Mouse (Mus musculus): ENCODE results near the gene Trmt11.
"Not testable (repeated sequence)": the region's sequence is repeated elsewhere in the genome, so short reads cannot be mapped to it uniquely, and the experiment has no call there.

The Trmt11 gene

DNA sequence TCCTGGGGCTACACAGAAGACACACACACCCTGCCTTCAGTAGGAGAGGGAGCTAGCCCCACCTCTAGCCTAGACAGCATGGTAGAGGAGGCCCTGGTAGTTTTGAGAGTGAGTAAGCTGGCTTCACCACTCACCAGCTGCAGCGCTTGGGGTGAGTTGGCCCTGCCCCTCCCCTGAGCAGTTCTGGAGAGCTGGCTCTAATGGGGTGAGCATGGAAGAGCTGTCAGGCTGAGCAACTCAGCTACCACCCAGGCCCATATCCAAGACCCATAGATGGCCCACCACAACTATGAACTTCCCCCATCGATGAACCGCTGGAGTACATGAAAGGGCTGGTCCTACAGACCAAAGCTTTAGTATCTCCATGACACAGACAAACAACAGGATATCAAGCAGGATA, 35.9 kb downstream of the Trmt11 start:
- DNase-seq (ENCODE audit: low read depth in 1 of 2, low spot score in 2 of 2): no peak

DNA sequence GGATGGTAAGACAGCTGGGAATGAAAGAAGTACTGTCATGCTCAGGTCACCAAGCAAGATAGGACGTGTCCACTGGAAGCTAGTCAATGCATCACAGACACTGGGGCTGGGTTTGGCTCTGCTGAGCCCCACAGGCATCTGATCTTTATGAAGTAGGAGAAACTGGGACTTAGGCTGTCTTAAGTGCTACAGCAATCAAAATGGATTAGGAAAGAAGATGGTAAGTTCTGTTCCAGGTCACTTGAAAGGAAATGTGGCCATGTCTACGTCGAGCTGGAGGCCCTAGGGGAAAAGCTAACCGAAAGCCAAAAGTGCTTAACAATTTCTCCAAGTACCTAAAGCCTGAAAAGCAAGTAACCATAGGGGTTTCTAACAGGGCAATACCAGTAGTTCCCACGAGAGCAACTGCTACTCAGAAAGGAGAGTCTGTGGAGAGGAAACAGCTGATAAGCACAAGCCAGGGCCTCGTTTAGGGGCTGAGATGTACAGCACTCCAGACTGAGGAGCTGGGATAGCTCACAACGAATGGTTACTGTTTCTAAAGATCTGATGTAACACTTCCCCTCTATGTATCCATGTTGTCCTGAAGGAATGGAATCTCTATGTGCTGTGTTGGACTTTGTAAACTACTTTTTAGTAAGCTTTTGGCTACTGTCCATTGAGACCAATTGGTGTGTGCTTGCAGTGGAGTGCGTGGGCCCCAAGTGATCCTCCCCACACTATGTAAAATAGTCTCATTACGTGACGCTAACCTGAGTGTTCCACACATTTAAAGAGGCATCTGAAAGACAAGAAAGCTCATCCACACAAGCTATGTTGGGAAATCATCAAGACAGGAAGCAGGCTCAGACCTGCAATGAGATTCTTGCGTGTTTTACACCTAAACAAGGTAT, 44.6 kb downstream of the Trmt11 start:
- no peak for DNase-seq (ENCODE audit: low read depth in 1 of 2, low spot score in 2 of 2)

DNA sequence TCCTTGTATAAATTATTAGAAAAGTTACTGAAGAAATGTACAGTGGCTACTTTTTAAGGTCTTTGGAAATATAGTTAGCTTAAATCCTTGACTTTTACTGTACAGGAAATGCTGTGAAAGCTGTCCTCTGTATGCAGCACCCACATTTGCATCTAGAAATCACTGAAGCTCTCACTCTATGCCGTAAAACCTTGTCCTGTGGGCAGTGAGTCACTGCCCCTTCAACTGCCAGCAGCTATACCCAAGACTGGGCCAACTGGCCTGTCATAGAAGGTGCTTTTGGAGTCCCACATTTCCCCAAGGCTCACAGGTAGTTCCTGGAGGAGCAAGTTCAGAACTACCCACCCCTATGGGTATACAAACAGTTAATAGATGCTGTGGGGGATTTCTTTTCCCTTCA, 48.2 kb downstream of the Trmt11 start:
- DNase-seq (ENCODE audit: low read depth in 1 of 2, low spot score in 2 of 2): no peak

DNA sequence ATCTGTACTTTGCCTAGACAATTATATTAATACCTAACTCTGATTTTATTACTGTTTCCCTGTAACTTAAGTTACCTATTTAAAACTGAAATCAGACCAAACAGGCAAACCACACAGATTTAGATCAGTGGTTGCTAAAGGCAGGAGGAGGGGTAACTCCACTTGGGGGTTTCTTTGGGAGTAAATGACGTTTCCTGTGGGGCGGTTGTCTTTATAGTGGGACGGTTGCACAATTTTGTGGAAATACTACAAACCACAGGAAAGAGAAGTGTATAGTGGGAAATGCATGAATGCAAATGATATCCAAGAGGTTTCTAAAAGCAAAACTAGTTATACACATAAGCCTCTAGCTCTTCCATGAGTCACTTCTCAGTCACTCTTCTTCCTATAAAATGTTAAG, 50.6 kb downstream of the Trmt11 start:
- DNase-seq (ENCODE audit: low read depth in 1 of 2, low spot score in 2 of 2): no peak

DNA sequence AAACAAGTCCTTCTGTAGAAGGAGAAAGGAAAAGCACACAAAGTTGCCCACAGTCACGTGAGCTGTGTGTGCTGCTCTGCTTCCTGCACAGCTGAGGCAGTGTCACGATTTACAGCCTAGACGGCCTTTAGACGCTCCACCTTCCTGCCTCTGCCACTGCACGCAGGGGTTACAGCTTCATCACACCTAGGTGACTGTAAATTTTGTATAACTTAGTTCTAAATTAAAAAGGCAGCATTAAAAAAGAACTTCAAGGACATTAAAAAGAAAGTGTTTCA, 62.1 kb downstream of the Trmt11 start:
- no peak for DNase-seq (ENCODE audit: low read depth in 1 of 2, low spot score in 2 of 2)

DNA sequence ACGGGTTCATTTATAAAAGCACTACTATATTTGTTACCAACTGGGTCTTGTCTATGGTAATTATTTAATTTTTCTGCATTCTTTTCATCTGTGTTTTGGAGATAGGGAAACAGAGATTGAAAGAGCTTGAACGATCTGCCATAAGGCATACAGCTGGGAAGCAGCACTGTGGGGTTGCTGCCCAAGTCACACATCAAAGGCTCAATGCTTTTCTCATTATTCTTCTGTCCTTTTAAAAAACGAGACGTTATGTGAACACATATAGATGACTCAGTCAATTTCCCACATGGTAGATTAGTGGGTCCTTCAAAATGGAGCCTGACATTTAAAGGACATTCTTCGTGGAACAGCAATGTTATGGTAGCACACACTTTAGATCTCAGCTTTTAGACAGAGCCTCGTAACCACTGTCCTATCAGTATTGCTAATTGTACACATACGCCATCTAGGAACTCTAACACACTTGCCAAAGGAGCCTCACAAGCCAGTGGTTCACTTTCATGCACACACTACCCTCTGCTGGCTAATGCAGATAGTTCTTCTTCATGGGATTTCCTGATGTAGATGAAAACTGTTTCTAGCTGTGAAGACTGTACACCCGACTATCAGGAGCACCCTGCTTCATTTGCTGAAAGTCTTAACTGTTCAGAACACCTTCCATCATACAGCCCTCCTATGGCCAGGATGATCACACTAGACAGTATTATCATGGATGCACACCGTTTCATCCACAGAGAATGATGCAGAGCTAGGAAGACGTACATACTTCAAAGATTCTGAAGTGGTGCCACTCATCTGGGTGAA, 62.6 kb downstream of the Trmt11 start:
- no peak for DNase-seq (ENCODE audit: low read depth in 1 of 2, low spot score in 2 of 2)

DNA sequence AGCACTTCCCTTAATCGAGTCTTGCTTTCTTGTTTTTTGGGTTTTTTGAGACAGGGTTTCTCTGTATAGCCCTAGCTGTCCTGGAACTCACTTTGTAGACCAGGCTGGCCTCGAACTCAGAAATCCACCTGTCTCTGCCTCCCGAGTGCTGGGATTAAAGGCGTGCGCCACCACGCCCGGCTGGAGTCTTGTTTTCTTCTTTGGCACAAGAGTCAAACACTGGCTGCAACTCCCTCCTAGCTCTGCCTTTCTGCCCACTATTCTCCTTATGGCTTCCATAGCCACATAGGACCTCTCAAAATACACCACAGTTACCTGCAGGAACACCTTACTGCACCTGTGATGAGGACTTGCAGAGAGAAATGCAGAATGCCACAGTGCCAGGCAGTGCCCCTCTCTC, 64.6 kb downstream of the Trmt11 start:
- not testable (repeated sequence) for DNase-seq (ENCODE audit: low read depth in 1 of 2, low spot score in 2 of 2)

DNA sequence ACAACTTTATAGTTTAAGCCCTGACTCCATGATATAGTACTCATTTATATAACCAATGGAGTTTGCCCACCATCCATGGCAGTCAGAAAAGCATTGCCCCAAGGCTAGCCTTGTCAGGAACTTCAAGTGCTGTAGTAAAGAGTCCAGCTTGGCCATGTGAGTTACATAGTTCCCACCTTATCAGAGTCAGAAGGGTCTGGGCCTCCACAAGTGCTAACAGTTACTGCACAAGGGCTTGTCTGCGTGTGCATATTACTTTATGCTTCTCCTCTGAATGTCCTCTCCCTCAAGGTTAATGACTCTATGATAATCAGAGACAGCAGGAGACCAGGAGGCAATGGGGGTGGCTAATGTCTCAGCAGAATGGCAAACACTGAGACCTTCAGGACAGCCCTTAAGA, 73.4 kb downstream of the Trmt11 start:
- no peak for DNase-seq (ENCODE audit: low read depth in 1 of 2, low spot score in 2 of 2)

DNA sequence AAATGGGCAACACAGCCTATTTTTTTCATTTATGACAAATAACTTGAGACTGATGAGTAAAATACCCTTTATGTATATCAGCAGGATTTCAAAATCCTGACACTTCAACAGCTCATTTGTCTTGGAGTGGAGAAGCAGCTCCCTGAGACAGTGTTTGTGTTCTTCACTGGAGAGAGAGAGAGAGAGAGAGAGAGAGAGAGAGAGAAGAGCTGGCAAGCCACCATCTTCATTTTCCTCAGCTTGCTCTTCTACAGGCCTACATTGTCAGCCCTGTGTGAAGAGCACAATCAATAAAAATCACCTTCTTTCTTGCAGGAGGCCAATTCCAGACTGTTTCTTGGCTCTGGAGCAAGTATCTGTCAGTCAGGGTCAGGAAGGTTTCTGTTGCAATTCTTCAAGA, 78.8 kb downstream of the Trmt11 start:
- no peak for DNase-seq (ENCODE audit: low read depth in 1 of 2, low spot score in 2 of 2)

DNA sequence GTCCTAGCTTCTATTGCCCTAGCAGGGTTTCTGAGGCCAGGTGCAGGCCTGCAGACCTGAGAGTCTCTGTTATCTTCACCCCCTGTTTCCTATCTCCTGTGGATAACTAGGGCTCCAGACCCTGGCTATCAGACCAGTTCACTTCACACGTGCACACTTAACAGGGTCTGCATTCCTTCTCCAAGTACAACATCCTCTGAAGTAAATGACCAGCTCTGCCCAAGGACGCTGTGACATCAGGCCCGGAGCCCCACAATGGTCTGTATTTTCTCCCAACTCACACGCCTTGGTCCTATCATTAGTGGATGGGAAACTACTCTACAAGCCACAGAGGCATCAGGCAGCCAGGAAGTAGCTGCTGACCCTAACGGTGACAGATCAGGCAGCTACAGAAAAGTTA, 81.4 kb downstream of the Trmt11 start:
- DNase-seq (ENCODE audit: low read depth in 1 of 2, low spot score in 2 of 2): no peak

DNA sequence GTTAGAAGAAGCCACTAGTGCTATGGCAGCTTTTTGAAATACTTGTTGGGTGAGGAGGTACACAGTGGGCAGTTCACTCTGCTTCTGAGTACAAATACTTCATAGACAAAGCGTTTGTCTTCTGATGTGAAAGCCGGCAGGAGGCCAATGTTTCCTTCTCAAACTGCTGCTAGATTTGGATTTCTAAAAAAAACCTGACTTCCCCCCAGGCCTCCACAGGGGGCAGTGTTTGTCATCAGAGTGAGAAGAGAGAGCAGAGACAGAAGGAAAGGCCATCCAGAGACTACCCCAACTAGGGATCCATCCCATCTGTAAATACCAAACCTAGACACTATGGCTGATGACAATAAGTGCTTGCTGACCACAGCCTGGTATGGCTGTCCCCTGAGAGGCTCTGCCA, 83.3 kb downstream of the Trmt11 start:
- no peak for DNase-seq (ENCODE audit: low read depth in 1 of 2, low spot score in 2 of 2)

DNA sequence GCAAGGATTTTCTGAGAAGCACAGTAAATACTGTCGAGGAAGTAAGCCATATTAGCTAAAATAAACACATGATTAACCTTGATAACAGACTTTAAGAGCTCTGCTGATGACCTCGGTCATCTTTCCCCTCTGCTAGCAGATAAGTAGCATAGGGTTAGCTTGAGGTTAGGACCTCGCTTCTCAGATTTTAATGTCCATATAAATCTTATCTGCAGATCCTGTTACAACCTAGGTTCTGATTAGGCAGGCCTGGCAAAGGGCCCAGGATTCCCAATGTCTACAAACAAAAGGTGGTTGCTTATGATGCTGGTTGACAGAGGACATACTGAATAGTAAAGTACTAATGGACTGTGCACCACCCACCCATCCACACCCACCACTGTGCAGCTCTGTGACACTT, 83.8 kb downstream of the Trmt11 start:
- no peak for DNase-seq (ENCODE audit: low read depth in 1 of 2, low spot score in 2 of 2)

DNA sequence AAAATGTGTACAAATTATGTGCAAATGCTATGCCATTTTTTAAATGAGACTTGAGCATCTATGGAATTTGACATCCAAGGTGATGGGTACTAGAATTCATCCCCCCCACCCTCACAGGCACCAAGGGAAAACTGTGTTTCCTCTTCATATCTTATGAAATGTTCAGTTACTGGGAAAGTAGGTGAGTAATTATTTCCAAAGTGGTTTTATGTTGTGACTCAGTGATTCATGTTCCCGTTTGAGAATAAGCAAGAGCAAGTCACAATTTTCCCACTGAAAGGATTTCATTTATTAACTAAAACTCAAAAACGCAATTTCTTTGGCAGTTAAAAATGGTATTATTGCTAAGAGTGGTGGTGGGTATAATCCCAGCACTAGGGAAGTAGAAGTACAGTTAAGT, 95.8 kb downstream of the Trmt11 start:
- no peak for DNase-seq (ENCODE audit: low read depth in 1 of 2, low spot score in 2 of 2)

DNA sequence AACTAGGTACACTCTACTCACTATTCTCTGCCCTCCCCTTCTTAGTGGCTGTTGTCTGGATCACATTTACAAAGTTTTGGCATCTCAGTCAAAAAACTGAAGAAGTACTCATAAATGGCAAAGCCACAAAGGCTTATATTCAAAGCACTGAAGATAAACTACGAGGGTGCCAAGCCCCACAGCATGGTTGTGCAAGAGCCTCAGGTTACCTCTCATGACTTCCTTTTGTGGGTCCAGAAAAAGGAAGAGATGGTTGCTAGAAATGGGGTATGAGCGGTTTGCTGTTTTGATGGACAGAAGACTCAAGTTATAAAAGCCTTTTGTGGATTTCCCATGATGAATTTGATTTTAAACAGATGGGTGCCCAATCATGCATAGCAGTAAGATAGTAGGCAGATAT, 97.4 kb downstream of the Trmt11 start:
- no peak for DNase-seq (ENCODE audit: low read depth in 1 of 2, low spot score in 2 of 2)

DNA sequence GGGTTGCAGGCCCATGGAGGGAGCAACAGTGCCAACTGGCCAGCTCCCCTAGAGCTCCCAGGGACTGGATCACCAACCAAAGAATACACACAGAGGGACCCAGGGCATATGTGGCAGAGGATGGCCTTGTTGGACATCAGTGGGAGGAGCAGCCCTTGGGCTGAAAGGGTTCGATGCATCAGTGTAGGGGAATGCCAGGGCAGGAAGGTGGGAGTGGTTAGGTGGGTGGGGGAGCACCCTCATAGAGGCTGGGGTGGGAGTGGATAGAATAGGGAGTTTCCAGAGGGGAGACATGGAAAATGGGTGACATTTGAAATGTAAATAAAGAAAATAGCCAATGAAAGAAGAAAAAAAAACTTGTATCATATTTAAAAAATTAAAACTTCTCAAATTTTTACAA, 97.8 kb downstream of the Trmt11 start:
- DNase-seq (ENCODE audit: low read depth in 1 of 2, low spot score in 2 of 2): no peak

DNA sequence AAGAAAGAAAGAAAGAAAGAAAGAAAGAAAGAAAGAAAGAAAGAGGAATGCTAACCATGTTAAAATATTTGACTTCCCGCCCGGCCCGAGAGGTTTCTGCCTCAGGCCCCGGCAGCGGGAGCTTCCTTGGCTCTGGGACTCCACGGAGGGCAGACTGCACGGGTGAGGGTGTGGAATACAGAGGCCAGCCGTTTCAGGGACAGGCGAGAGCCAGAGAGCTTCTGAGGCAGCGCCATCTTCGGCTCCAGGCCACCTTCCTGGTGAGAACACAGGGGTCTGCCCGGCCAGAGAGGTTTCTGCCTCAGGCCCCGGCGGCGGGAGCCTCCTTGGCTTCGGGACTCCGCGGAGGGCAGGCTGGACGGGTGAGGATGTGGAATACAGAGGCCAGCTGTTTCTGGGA, 102.3 kb downstream of the Trmt11 start:
- DNase-seq (ENCODE audit: low read depth in 1 of 2, low spot score in 2 of 2): not testable (repeated sequence)
